ENCODE assay signal across 16 mouse cellular contexts in the genomic region with DNA sequence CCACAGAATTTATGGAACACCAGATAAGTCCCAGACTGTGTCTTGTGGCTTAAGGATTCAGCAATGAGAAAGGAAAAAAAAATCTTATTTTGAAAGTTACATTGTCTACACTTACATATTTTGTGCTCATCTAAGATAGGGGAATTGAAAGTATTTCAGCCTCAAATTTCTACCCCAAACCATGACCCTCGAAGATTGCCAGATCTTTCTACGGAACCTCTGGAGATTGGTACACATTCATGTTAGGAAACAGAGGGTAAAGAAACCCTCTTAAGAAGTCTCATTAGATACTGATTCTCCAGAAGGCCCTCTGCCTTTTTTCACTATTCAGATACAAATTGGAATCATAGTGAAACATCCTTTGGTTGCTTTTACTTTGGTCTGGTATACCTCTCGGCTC.
"Had no signal": no experiment of that assay in that cellular context is flagged by ENCODE, and none has a peak within 500 bp of the region (broad histone marks: within the 10 kb centered on the region; RNA-seq: fewer than 3 reads in every experiment).

No protein-coding gene starts in this region.

- H3K27me3 ChIP-seq: neural tube, embryonic 13.5 days; neural tube, embryonic 15.5 days; stomach, embryonic 15.5 days had no signal

- DNase-seq: retina, postnatal 1 day; right cerebral cortex, adult 18-20 months; right cerebral cortex, postnatal 14 days; right cerebral cortex, postnatal 25 days; right cerebral cortex, postnatal 4 days; spleen, adult 18-20 months; thymus, adult 18-20 months; thymus, adult 2 months; thymus, postnatal 14 days; thymus, postnatal 25 days; thymus, postnatal 36 days; thymus, postnatal 4 days had no signal

- H3K9ac ChIP-seq: neural tube, embryonic 13.5 days; neural tube, embryonic 15.5 days; stomach, embryonic 15.5 days had no signal

- H3K36me3 ChIP-seq: neural tube, embryonic 13.5 days; neural tube, embryonic 15.5 days; stomach, embryonic 15.5 days had no signal

- H3K4me3 ChIP-seq: neural tube, embryonic 13.5 days; neural tube, embryonic 15.5 days; stomach, embryonic 15.5 days had no signal

- H3K9me3 ChIP-seq: neural tube, embryonic 13.5 days; neural tube, embryonic 15.5 days; stomach, embryonic 15.5 days had no signal

- H3K4me1 ChIP-seq: neural tube, embryonic 15.5 days; stomach, embryonic 15.5 days had no signal

- H3K4me2 ChIP-seq: neural tube, embryonic 13.5 days; neural tube, embryonic 15.5 days; stomach, embryonic 15.5 days had no signal

- H3K27ac ChIP-seq: neural tube, embryonic 13.5 days; neural tube, embryonic 15.5 days; stomach, embryonic 15.5 days; stomach, postnatal 0 days had no signal
